Mouse (Mus musculus): ENCODE results near the gene Il10rb.

Gene Il10rb

GRCm38 (mm10) chr16:91450137-91451064 lies 44.4 kb downstream of the Il10rb start:
- DNase-seq (ENCODE audit: low spot score): no peak

GRCm38 (mm10) chr16:91451949-91452348 lies 46.0 kb downstream of the Il10rb start:
- no peak for DNase-seq (ENCODE audit: low spot score)

GRCm38 (mm10) chr16:91452363-91452896 lies 46.5 kb downstream of the Il10rb start:
- no peak for DNase-seq (ENCODE audit: low spot score)

- DNase-seq (ENCODE audit: low spot score): no peak
These were observed 49.9 kb downstream of the Il10rb start for GRCm38 (mm10) chr16:91455868-91456267.

GRCm38 (mm10) chr16:91458301-91458746 lies 52.4 kb downstream of the Il10rb start:
- no peak for DNase-seq (ENCODE audit: low spot score)

GRCm38 (mm10) chr16:91458976-91459375 lies 53.0 kb downstream of the Il10rb start:
- no peak for DNase-seq (ENCODE audit: low spot score)

- no peak for DNase-seq (ENCODE audit: low spot score)
These were observed 53.4 kb downstream of the Il10rb start for GRCm38 (mm10) chr16:91459396-91459795.

- no peak for DNase-seq (ENCODE audit: low spot score)
These were observed 53.9 kb downstream of the Il10rb start for GRCm38 (mm10) chr16:91459841-91460370.

- DNase-seq (ENCODE audit: low spot score): no peak
These were observed 55.2 kb downstream of the Il10rb start for GRCm38 (mm10) chr16:91461066-91461638.

- no peak for DNase-seq (ENCODE audit: low spot score)
These were observed 55.8 kb downstream of the Il10rb start for GRCm38 (mm10) chr16:91461773-91462181.

- no peak for DNase-seq (ENCODE audit: low spot score)
These were observed 56.7 kb downstream of the Il10rb start for GRCm38 (mm10) chr16:91462644-91463043.

- no peak for DNase-seq (ENCODE audit: low spot score)
These were observed 57.4 kb downstream of the Il10rb start for GRCm38 (mm10) chr16:91463400-91463799.

- DNase-seq (ENCODE audit: low spot score): no peak
These were observed 58.0 kb downstream of the Il10rb start for GRCm38 (mm10) chr16:91463836-91464400.

- DNase-seq (ENCODE audit: low spot score): peak; percentile 96
These were observed 58.9 kb downstream of the Il10rb start for GRCm38 (mm10) chr16:91464594-91465504.

GRCm38 (mm10) chr16:91465505-91466240 lies 59.7 kb downstream of the Il10rb start:
- no peak for DNase-seq (ENCODE audit: low spot score)

- DNase-seq (ENCODE audit: low spot score): peak; percentile 40
These were observed 60.6 kb downstream of the Il10rb start for GRCm38 (mm10) chr16:91466566-91466965.

GRCm38 (mm10) chr16:91470470-91470869 lies 64.5 kb downstream of the Il10rb start:
- DNase-seq (ENCODE audit: low spot score): no peak

- no peak for DNase-seq (ENCODE audit: low spot score)
These were observed 65.5 kb downstream of the Il10rb start for GRCm38 (mm10) chr16:91471481-91471880.

Data from retina, embryonic 14.5 days (tissue).